Mouse (Mus musculus) hindbrain, embryonic 13.5 days (tissue): ENCODE measurements around the gene 1810055G02Rik. TPM values are rescaled to one million over a fixed set of nuclear protein-coding genes. Genes with fewer than 3 reads are reported as not detected.

Experiments
- ATAC-seq: fragments of 200-750 bp; cut with Nextera tagmentation; 2 replicates; pipeline ENCODE4 v1.8.0; 2017; ENCODE audit warnings: moderate TSS enrichment; ENCODE audit not compliant: low FRiP score
- H3K27ac ChIP-seq: fragments of 300-500 bp; sonication (generic); 2 replicates; pipeline ENCODE4 v1.5.1; 2015; ENCODE audit warnings: inconsistent platforms, mild to moderate bottlenecking, moderate library complexity
- H3K27me3 ChIP-seq: fragments of 300-500 bp; sonication (generic); 2 replicates; pipeline ENCODE4 v1.6.1; 2015; ENCODE audit warnings: mild to moderate bottlenecking, inconsistent platforms
- H3K36me3 ChIP-seq: fragments of 300-500 bp; sonication (generic); 2 replicates; pipeline ENCODE4 v1.6.1; 2015; ENCODE audit warnings: mild to moderate bottlenecking, inconsistent platforms
- H3K4me1 ChIP-seq: fragments of 300-500 bp; sonication (generic); replicated peaks from 2 replicates; pipeline ENCODE4 v1.6.1; 2015; ENCODE audit warnings: inconsistent platforms
- H3K4me2 ChIP-seq: fragments of 300-500 bp; sonication (generic); 2 replicates; pipeline ENCODE4 v1.6.1; 2015; ENCODE audit warnings: inconsistent platforms, mild to moderate bottlenecking, moderate library complexity
- H3K4me3 ChIP-seq: fragments of 300-500 bp; sonication (generic); 2 replicates; pipeline ENCODE4 v1.5.1; 2015; ENCODE audit warnings: mild to moderate bottlenecking, inconsistent platforms
- H3K9ac ChIP-seq: fragments of 300-500 bp; sonication (generic); 2 replicates; pipeline ENCODE4 v1.6.1; 2015; ENCODE audit warnings: mild to moderate bottlenecking, inconsistent platforms
- H3K9me3 ChIP-seq: fragments of 300-500 bp; sonication (generic); 2 replicates; pipeline ENCODE4 v1.6.1; 2016; ENCODE audit warnings: inconsistent platforms
- WGBS: fragments of 180-500 bp; shearing (Covaris S2); methylation state at CpG from one replicate; pipeline ENCODE4 v1.1.7; 2015; 5-methylcytosine and 5-hydroxymethylcytosine counted together
- polyA plus RNA-seq: library from polyadenylated mRNA; unstranded; fragments of >200 nt; fragmentation: Nextera tagmentation; extraction: Ambion mirVana; gene quantifications from 2 replicates; pipeline ENCODE4 v1.2.1, GENCODE M21; 2015

The 1810055G02Rik gene
- polyA plus RNA-seq, result 33.5 and 33.9 TPM in 2 replicates

GRCm38 (mm10) chr19:3708078-3709012 is at the start of gene 1810055G02Rik:
TSS of gene 1810055G02Rik (plus strand) at chr19:3708293.
- peak; percentile 98 for ATAC-seq
- under 1% methylated on average over 61 of the region's 61 CpGs for WGBS
- no peaks in the 10 kb centered on the region for H3K9me3 ChIP-seq
- H3K9ac ChIP-seq, result peak within 1 kb of the TSS; percentile 88
- peaks cover 6% of the 10 kb centered on the region; the same call in 1 of the 2 replicates for H3K36me3 ChIP-seq
- H3K27ac ChIP-seq, result peak within 1 kb of the TSS; percentile 93
- peak within 1 kb of the TSS; percentile 62 for H3K4me2 ChIP-seq
- H3K4me3 ChIP-seq, result peak within 1 kb of the TSS; percentile 79
- H3K27me3 ChIP-seq, result no peaks in the 10 kb centered on the region
- H3K4me1 ChIP-seq, result peaks cover 21% of the 10 kb centered on the region

- H3K4me3 ChIP-seq, result no peak overlapping the region
- ATAC-seq, result no peak
- H3K9ac ChIP-seq, result no peak overlapping the region
- no peaks in the 10 kb centered on the region for H3K27me3 ChIP-seq
- no peak overlapping the region for H3K27ac ChIP-seq
- peaks cover 27% of the 10 kb centered on the region for H3K4me1 ChIP-seq
- no peak overlapping the region for H3K4me2 ChIP-seq
- no peaks in the 10 kb centered on the region for H3K36me3 ChIP-seq
- 67% methylated on average over 5 of the region's 5 CpGs for WGBS
- H3K9me3 ChIP-seq, result no peaks in the 10 kb centered on the region
Observed at GRCm38 (mm10) chr19:3665510-3665909, 42.6 kb upstream of the 1810055G02Rik start.

- ATAC-seq, result no peak
- Histone ChIP-seq H3K4me3 (no peak overlapping the region), H3K9ac (no peak overlapping the region), H3K27ac (no peak overlapping the region), H3K27me3 (no peaks in the 10 kb centered on the region), H3K36me3 (no peaks in the 10 kb centered on the region), H3K9me3 (no peaks in the 10 kb centered on the region), H3K4me1 (peaks cover 27% of the 10 kb centered on the region), H3K4me2 (no peak overlapping the region)
- WGBS, result 95% methylated on average over 2 of the region's 2 CpGs
Observed at GRCm38 (mm10) chr19:3666632-3667031, 41.5 kb upstream of the 1810055G02Rik start.

GRCm38 (mm10) chr19:3667155-3667895 is 40.8 kb upstream of the 1810055G02Rik start:
- 85% methylated on average over 6 of the region's 6 CpGs for WGBS
- Histone ChIP-seq H3K27ac (no peak overlapping the region), H3K4me2 (no peak overlapping the region), H3K27me3 (no peaks in the 10 kb centered on the region), H3K36me3 (no peaks in the 10 kb centered on the region), H3K9me3 (no peaks in the 10 kb centered on the region), H3K4me3 (no peak overlapping the region), H3K4me1 (peaks cover 27% of the 10 kb centered on the region), H3K9ac (no peak overlapping the region)
- ATAC-seq, result no peak

- Histone ChIP-seq H3K9me3 (0 out of 2 replicates have a peak, but pooled peaks cover 3% of the 10 kb centered on the region), H3K4me2 (no peak overlapping the region), H3K4me1 (peaks cover 27% of the 10 kb centered on the region), H3K27ac (no peak overlapping the region), H3K4me3 (no peak overlapping the region), H3K36me3 (peaks cover 6% of the 10 kb centered on the region; the same call in 1 of the 2 replicates), H3K27me3 (no peaks in the 10 kb centered on the region), H3K9ac (no peak overlapping the region)
- no peak for ATAC-seq
- 78% methylated on average over 11 of the region's 11 CpGs for WGBS
Observed at GRCm38 (mm10) chr19:3667979-3668378, 40.1 kb upstream of the 1810055G02Rik start.

GRCm38 (mm10) chr19:3668551-3668950 is 39.5 kb upstream of the 1810055G02Rik start:
- H3K4me1 ChIP-seq, result peaks cover 27% of the 10 kb centered on the region
- no peak overlapping the region for H3K4me2 ChIP-seq
- H3K4me3 ChIP-seq, result no peak overlapping the region
- no peak overlapping the region for H3K27ac ChIP-seq
- no peak overlapping the region for H3K9ac ChIP-seq
- WGBS, result 89% methylated on average over 10 of the region's 10 CpGs
- H3K36me3 ChIP-seq, result peaks cover 10% of the 10 kb centered on the region
- ATAC-seq, result no peak
- H3K27me3 ChIP-seq, result no peaks in the 10 kb centered on the region
- H3K9me3 ChIP-seq, result peaks cover 6% of the 10 kb centered on the region; the same call in 1 of the 2 replicates

GRCm38 (mm10) chr19:3669100-3669499 is 39.0 kb upstream of the 1810055G02Rik start:
- WGBS, result 63% methylated on average over 13 of the region's 13 CpGs
- no peak for ATAC-seq
- H3K36me3 ChIP-seq, result peaks cover 10% of the 10 kb centered on the region
- H3K27me3 ChIP-seq, result no peaks in the 10 kb centered on the region
- H3K4me2 ChIP-seq, result 0 out of 2 replicates have a peak overlapping the region, but pooled peaks have one; percentile 4
- 0 out of 2 replicates have a peak overlapping the region, but pooled peaks have one; percentile 23 for H3K27ac ChIP-seq
- H3K4me3 ChIP-seq, result no peak overlapping the region
- H3K9me3 ChIP-seq, result peaks cover 6% of the 10 kb centered on the region; the same call in 1 of the 2 replicates
- H3K4me1 ChIP-seq, result peaks cover 27% of the 10 kb centered on the region
- no peak overlapping the region for H3K9ac ChIP-seq

- H3K27me3 ChIP-seq, result no peaks in the 10 kb centered on the region
- H3K4me2 ChIP-seq, result no peak overlapping the region
- no peak overlapping the region for H3K27ac ChIP-seq
- no peak for ATAC-seq
- H3K4me1 ChIP-seq, result peaks cover 18% of the 10 kb centered on the region
- peaks cover 10% of the 10 kb centered on the region for H3K36me3 ChIP-seq
- peaks cover 6% of the 10 kb centered on the region; the same call in 1 of the 2 replicates for H3K9me3 ChIP-seq
- H3K4me3 ChIP-seq, result no peak overlapping the region
- WGBS, result 93% methylated on average over 2 of the region's 2 CpGs
- no peak overlapping the region for H3K9ac ChIP-seq
Observed at GRCm38 (mm10) chr19:3673149-3673548, 34.9 kb upstream of the 1810055G02Rik start.

GRCm38 (mm10) chr19:3674122-3674855 is 33.8 kb upstream of the 1810055G02Rik start:
- Histone ChIP-seq H3K27ac (no peak overlapping the region), H3K36me3 (peaks cover 10% of the 10 kb centered on the region), H3K9me3 (peaks cover 6% of the 10 kb centered on the region; the same call in 1 of the 2 replicates), H3K4me3 (no peak overlapping the region), H3K4me1 (peaks cover 7% of the 10 kb centered on the region), H3K4me2 (no peak overlapping the region), H3K9ac (no peak overlapping the region), H3K27me3 (no peaks in the 10 kb centered on the region)
- no peak for ATAC-seq
- WGBS, result 88% methylated on average over 8 of the region's 8 CpGs

GRCm38 (mm10) chr19:3680732-3681131 is 27.4 kb upstream of the 1810055G02Rik start:
- whole genome bisulfite sequencing, result 70% methylated on average over 7 of the region's 7 CpGs
- no peak overlapping the region for H3K4me3 ChIP-seq
- no peak for ATAC-seq
- no peaks in the 10 kb centered on the region for H3K36me3 ChIP-seq
- H3K4me1 ChIP-seq, result peaks cover 37% of the 10 kb centered on the region
- peaks cover 10% of the 10 kb centered on the region for H3K27me3 ChIP-seq
- no peak overlapping the region for H3K4me2 ChIP-seq
- 0 out of 2 replicates have a peak overlapping the region, but pooled peaks have one; percentile 0 for H3K27ac ChIP-seq
- H3K9me3 ChIP-seq, result no peaks in the 10 kb centered on the region
- no peak overlapping the region for H3K9ac ChIP-seq

- Histone ChIP-seq H3K4me2 (no peak overlapping the region), H3K27ac (peak overlapping the region; percentile 76), H3K36me3 (no peaks in the 10 kb centered on the region), H3K9ac (no peak overlapping the region), H3K4me3 (no peak overlapping the region), H3K9me3 (no peaks in the 10 kb centered on the region), H3K4me1 (peaks cover 40% of the 10 kb centered on the region), H3K27me3 (peaks cover 14% of the 10 kb centered on the region)
- ATAC-seq, result peak; percentile 62; the same call in 1 of the 2 replicates
- 34% methylated on average over 13 of the region's 13 CpGs for WGBS
Observed at GRCm38 (mm10) chr19:3681310-3681934, 26.7 kb upstream of the 1810055G02Rik start.
